In the genomic region with DNA sequence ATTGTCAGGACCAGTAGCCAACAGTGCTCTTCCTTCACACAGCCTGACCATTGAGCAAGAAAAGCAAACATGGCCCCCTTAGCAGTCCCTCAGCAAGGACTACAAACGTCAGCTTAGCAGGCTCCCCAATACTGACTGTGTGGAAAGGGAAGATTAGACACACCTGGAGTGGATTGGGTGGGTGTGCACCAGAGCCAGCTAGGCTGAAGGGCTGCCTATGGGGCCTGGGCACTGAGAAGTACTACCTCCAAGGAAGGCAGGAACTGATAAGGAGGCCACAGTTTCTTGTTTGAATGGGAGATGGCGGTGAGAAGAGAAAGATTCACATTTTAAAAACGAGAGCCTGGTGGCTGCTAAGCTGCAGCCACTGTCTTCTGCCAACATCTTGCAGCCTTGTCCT, we compare ENCODE assay signal across 16 mouse cellular contexts. TPM values are rescaled to one million over a fixed set of nuclear protein-coding genes. Genes with fewer than 3 reads are reported as not detected.
DNase-seq lines count a peak whose midpoint lies in the region; ATAC-seq and TF ChIP-seq lines count a peak whose summit lies in the region.
"Had no signal": no experiment of that assay in that cellular context is flagged by ENCODE, and none has a peak within 500 bp of the region (broad histone marks: within the 10 kb centered on the region; RNA-seq: fewer than 3 reads in every experiment).

No protein-coding gene starts in this region.

- H3K4me2 ChIP-seq in intestine, embryonic 16.5 days (ENCODE audit: low read depth, low read length) = no peak overlapping the region
- H3K4me2 ChIP-seq in intestine, postnatal 0 days (replicated peaks; ENCODE audit: low read depth) = no peak overlapping the region
- no peak overlapping the region for H3K4me2 ChIP-seq in liver, postnatal 0 days (ENCODE audit: low read depth, low read length)
- H3K4me2 ChIP-seq: midbrain, embryonic 13.5 days; neural tube, embryonic 13.5 days; stomach, embryonic 15.5 days had no signal

- intact Hi-C loops in heart, adult 2 months (cut with DNase I) = no loop called here

- no peak for DNase-seq in heart, adult 2 months
- no peak for DNase-seq in heart, adult 11 months
- DNase-seq in c-Kit-positive CD71-positive TER-119-negative erythroid progenitor cells, embryonic 14.5 days (ENCODE audit: low read depth) = peak; percentile 32
- no peak for DNase-seq in liver, postnatal 0 days
- DNase-seq in layer of hippocampus, adult 11-12 months (ENCODE audit: low spot score) = no peak
- DNase-seq in cerebellum, adult 2 months = no peak
- DNase-seq: adrenal gland, adult 8-10 months; cerebellum, postnatal 10 days; kidney, postnatal 14 days; thymus, postnatal 14 days had no signal

- H3K79me2 ChIP-seq in heart, adult 2 months (replicated peaks; ENCODE audit: control insufficient read depth, insufficient read depth, low read length) = no peaks in the 10 kb centered on the region

- TF ChIP-seq EP300 in heart, adult 2 months (IDR thresholded peaks at IDR 0.05; ENCODE audit: insufficient read depth, low read depth, low read length) = 0 out of 2 replicates have a peak, but pooled peaks have one; percentile 16
- no peak for TF ChIP-seq EP300 in liver, postnatal 0 days (IDR thresholded peaks at IDR 0.05; ENCODE audit: low read depth)

- 0 out of 2 replicates have a peak, but pooled peaks have one; percentile 27 for ATAC-seq in intestine, embryonic 16.5 days
- ATAC-seq in intestine, postnatal 0 days = no peak
- peak; percentile 73 for ATAC-seq in liver, postnatal 0 days
- ATAC-seq: lung, postnatal 0 days; midbrain, embryonic 13.5 days had no signal

- peaks cover 6% of the 10 kb centered on the region; the same call in 1 of the 2 replicates for H3K4me1 ChIP-seq in heart, adult 2 months (ENCODE audit: control insufficient read depth, insufficient read depth, low read length)
- 0 out of 2 replicates have a peak, but pooled peaks cover 2% of the 10 kb centered on the region for H3K4me1 ChIP-seq in intestine, embryonic 16.5 days (ENCODE audit: control insufficient read depth, insufficient read depth, low read length)
- H3K4me1 ChIP-seq in intestine, postnatal 0 days (replicated peaks; ENCODE audit: control insufficient read depth, insufficient read depth, low read length) = no peaks in the 10 kb centered on the region
- peaks cover 4% of the 10 kb centered on the region; the same call in 1 of the 2 replicates for H3K4me1 ChIP-seq in liver, postnatal 0 days (ENCODE audit: insufficient read depth)
- H3K4me1 ChIP-seq in cerebellum, adult 2 months (ENCODE audit: control insufficient read depth, insufficient read depth, low read length) = peaks cover 19% of the 10 kb centered on the region
- H3K4me1 ChIP-seq: stomach, embryonic 15.5 days had no signal

- no peaks in the 10 kb centered on the region for H3K27me3 ChIP-seq in heart, adult 2 months (ENCODE audit: control insufficient read depth, insufficient read depth, low read length)
- no peaks in the 10 kb centered on the region for H3K27me3 ChIP-seq in intestine, embryonic 16.5 days (replicated peaks; ENCODE audit: control insufficient read depth, insufficient read depth, low read length)
- no peaks in the 10 kb centered on the region for H3K27me3 ChIP-seq in intestine, postnatal 0 days (replicated peaks; ENCODE audit: control insufficient read depth, insufficient read depth, low read length)
- no peaks in the 10 kb centered on the region for H3K27me3 ChIP-seq in liver, postnatal 0 days (ENCODE audit: insufficient read depth, low read length)
- no peaks in the 10 kb centered on the region for H3K27me3 ChIP-seq in cerebellum, adult 2 months (ENCODE audit: control insufficient read depth, insufficient read depth, low read length)
- H3K27me3 ChIP-seq: midbrain, embryonic 13.5 days; neural tube, embryonic 13.5 days; stomach, embryonic 15.5 days had no signal

- TF ChIP-seq POLR2A in heart, adult 2 months (IDR thresholded peaks at IDR 0.05; ENCODE audit: insufficient read depth, low read depth, low read length) = no peak
- TF ChIP-seq POLR2A in cerebellum, adult 2 months (IDR thresholded peaks at IDR 0.05; ENCODE audit: borderline replicate concordance, insufficient read depth, low read length) = no peak

- H3K4me3 ChIP-seq in heart, adult 2 months = no peak overlapping the region
- no peak overlapping the region for H3K4me3 ChIP-seq in intestine, embryonic 16.5 days (ENCODE audit: low read length)
- H3K4me3 ChIP-seq in intestine, postnatal 0 days (ENCODE audit: low read depth, low read length) = no peak overlapping the region
- H3K4me3 ChIP-seq in liver, postnatal 0 days (ENCODE audit: low read depth, low read length) = no peak overlapping the region
- H3K4me3 ChIP-seq in cerebellum, adult 2 months (replicated peaks; ENCODE audit: insufficient read depth, low read depth, low read length) = no peak overlapping the region
- H3K4me3 ChIP-seq: midbrain, embryonic 13.5 days; neural tube, embryonic 13.5 days; stomach, embryonic 15.5 days had no signal

- no peak for TF ChIP-seq CTCF in heart, adult 2 months (IDR thresholded peaks at IDR 0.05)
- no peak for TF ChIP-seq CTCF in intestine, postnatal 0 days (IDR thresholded peaks at IDR 0.05; ENCODE audit: low read depth)
- TF ChIP-seq CTCF in liver, postnatal 0 days (IDR thresholded peaks at IDR 0.05; ENCODE audit: low read depth) = no peak
- TF ChIP-seq CTCF in cerebellum, adult 2 months (IDR thresholded peaks at IDR 0.05; ENCODE audit: borderline replicate concordance, insufficient read depth, low read depth, low read length) = no peak

- WGBS in heart, adult 2 months = 45% methylated on average over 3 of the region's 3 CpGs
- 53% methylated on average over 3 of the region's 3 CpGs for WGBS in intestine, embryonic 16.5 days
- 44% methylated on average over 3 of the region's 3 CpGs for WGBS in intestine, postnatal 0 days
- WGBS in liver, postnatal 0 days (ENCODE audit: insufficient replicate concordance) = 30% methylated on average over 3 of the region's 3 CpGs
- 75% methylated on average over 3 of the region's 3 CpGs for WGBS in cerebellum, adult 2 months

- H3K9me3 ChIP-seq in intestine, embryonic 16.5 days (ENCODE audit: control insufficient read depth, low read length) = no peaks in the 10 kb centered on the region
- H3K9me3 ChIP-seq in intestine, postnatal 0 days (ENCODE audit: control insufficient read depth) = no peaks in the 10 kb centered on the region
- no peaks in the 10 kb centered on the region for H3K9me3 ChIP-seq in liver, postnatal 0 days (ENCODE audit: low read length)
- H3K9me3 ChIP-seq: midbrain, embryonic 13.5 days; neural tube, embryonic 13.5 days; stomach, embryonic 15.5 days had no signal

- H3K9ac ChIP-seq in heart, adult 2 months (ENCODE audit: low read depth, low read length) = no peak overlapping the region
- no peak overlapping the region for H3K9ac ChIP-seq in intestine, embryonic 16.5 days (ENCODE audit: low read depth, low read length)
- H3K9ac ChIP-seq in intestine, postnatal 0 days (ENCODE audit: low read depth, low read length) = no peak overlapping the region
- no peak overlapping the region for H3K9ac ChIP-seq in liver, postnatal 0 days (replicated peaks)
- H3K9ac ChIP-seq: midbrain, embryonic 13.5 days; neural tube, embryonic 13.5 days; stomach, embryonic 15.5 days had no signal

- peak overlapping the region; percentile 72 for H3K27ac ChIP-seq in heart, adult 2 months
- H3K27ac ChIP-seq in intestine, embryonic 16.5 days (ENCODE audit: low read length) = no peak overlapping the region
- no peak overlapping the region for H3K27ac ChIP-seq in intestine, postnatal 0 days (ENCODE audit: low read depth, low read length)
- H3K27ac ChIP-seq in liver, postnatal 0 days (ENCODE audit: low read depth) = no peak overlapping the region
- no peak overlapping the region for H3K27ac ChIP-seq in cerebellum, adult 2 months (ENCODE audit: insufficient read depth, low read length)
- H3K27ac ChIP-seq: midbrain, embryonic 13.5 days; neural tube, embryonic 13.5 days; stomach, embryonic 15.5 days had no signal

- no peaks in the 10 kb centered on the region for H3K36me3 ChIP-seq in heart, adult 2 months (ENCODE audit: control insufficient read depth, insufficient read depth, low read length)
- peaks cover 14% of the 10 kb centered on the region; the same call in 1 of the 2 replicates for H3K36me3 ChIP-seq in intestine, embryonic 16.5 days (ENCODE audit: control insufficient read depth, insufficient read depth, low read length)
- H3K36me3 ChIP-seq in intestine, postnatal 0 days (ENCODE audit: control insufficient read depth, insufficient read depth) = peaks cover 33% of the 10 kb centered on the region
- H3K36me3 ChIP-seq in liver, postnatal 0 days (replicated peaks; ENCODE audit: insufficient read depth, low read length) = peaks cover 27% of the 10 kb centered on the region

RNA-seq across cellular contexts. Expression of a gene that starts 26.4 kb away (rescaled TPM):
- total RNA-seq in heart, adult 2 months (2021) = 100 to 1,000 TPM; 244 to 288 TPM
- 487 and 529 TPM in 2 replicates for polyA plus RNA-seq in heart, adult 2 months (2012; rRNA removed)
- 125 and 134 TPM in 2 replicates for polyA plus RNA-seq in intestine, embryonic 16.5 days (2015; fragmentation: Nextera tagmentation; extraction: Ambion mirVana)
- polyA plus RNA-seq in intestine, postnatal 0 days (2015; fragmentation: Nextera tagmentation; extraction: Ambion mirVana) = 73.8 and 80.0 TPM in 2 replicates
- polyA plus RNA-seq in liver, postnatal 0 days (2015; fragmentation: Nextera tagmentation; extraction: Ambion mirVana) = 36.0 and 38.4 TPM in 2 replicates
- 62.7 and 63.3 TPM in 2 replicates for polyA plus RNA-seq in cerebellum, adult 2 months (2012; rRNA removed)
